Mouse (Mus musculus) cerebral cortex, adult 2 months (tissue): ENCODE data around the gene Rgs18.

Source experiments
- WGBS: fragments of 180-500 bp; shearing (Covaris S2); methylation state at CpG from one replicate; pipeline ENCODE4 v1.1.7; 2018; 5-methylcytosine and 5-hydroxymethylcytosine counted together

Gene Rgs18

DNA sequence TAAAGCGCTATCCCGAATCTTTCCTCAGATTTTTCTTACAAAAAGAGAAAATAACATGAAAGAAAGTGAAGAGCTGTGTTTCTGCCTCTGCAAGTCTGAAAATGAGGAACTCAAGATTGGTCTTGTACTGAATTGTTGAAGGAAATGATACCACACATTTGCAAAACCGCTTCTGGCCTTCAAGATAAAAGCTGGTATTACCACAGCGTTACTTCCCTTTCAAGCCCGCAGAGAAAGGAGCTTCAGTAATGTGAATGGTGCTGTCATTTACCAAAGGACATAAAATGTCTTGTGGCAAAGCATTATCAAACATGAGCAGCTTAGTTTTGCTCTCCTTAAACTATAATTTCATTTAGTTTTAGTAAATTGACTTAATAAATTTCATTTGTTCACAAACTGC lies at the start of gene Rgs18:
TSS of gene Rgs18 (minus strand) at position 105 of the 400 bp plus-strand sequence.
- WGBS: 77% methylated on average over 5 of the region's 5 CpGs

DNA sequence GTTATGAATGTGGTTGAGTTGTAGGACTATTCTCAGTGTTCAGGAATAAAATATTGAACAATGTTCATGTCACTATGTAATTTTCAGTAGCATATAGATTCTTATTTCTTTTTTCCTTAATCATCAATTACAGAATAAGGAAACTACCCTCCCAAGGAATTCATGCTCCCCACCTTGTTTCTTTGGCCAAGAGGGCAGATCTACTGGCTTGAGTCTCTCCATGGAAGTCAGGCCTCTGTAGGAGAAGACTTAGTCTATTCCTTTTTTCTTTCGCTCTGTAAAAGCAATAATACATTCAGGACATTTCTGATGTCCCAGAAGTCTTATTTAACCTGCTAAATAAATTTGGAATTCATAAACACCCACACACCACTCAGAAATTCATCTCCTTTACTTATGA lies 841 bp downstream of the Rgs18 start:
- WGBS: 60% methylated on average over 1 of the region's 1 CpGs

DNA sequence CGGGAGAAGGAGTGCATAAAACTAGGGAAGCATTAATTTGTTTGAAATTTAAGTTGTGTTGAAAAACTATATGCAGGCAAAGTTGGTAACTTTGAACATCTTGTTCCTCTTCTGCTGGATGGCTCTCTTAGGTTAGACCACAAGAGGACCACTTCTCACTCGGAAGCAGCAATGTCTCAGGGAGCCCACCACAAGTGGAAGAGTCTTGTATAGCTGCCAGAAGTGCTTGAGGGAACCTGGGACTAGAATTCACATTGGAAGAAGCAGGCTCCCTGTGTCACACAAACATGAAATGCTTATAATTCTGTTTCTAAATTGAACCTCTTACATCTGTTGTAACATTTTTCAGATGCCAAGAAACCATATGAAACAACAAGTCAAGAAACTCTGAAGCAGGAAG lies 9.0 kb downstream of the Rgs18 start:
- WGBS: 29% methylated on average over 2 of the region's 2 CpGs

GRCm38 (mm10) chr1:144760792-144761191 lies 14.4 kb downstream of the Rgs18 start:
- WGBS: 91% methylated on average over 3 of the region's 3 CpGs

DNA sequence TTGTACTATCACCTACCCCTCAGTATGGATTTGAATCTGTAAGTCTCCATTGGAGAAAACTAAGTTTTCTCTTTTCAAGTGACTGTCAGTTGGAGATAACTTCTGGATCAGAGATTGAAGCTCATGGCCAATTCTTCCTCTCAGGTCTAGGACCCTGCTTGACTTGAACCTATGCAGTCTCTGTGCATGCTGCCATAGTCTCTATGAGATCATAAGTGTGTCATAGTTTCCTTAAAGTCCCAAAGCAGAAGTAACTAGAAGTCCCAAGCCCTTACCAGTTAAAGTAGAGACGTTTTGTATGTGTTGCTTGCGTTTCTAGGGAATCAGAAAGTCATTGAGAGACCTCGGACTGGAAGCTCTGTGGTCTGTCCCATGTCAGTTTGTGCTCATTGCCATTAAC lies 24.5 kb downstream of the Rgs18 start:
- WGBS: 85% methylated on average over 3 of the region's 3 CpGs

GRCm38 (mm10) chr1:144746182-144746581 lies 29.1 kb downstream of the Rgs18 start:
- WGBS: 65% methylated on average over 1 of the region's 1 CpGs

DNA sequence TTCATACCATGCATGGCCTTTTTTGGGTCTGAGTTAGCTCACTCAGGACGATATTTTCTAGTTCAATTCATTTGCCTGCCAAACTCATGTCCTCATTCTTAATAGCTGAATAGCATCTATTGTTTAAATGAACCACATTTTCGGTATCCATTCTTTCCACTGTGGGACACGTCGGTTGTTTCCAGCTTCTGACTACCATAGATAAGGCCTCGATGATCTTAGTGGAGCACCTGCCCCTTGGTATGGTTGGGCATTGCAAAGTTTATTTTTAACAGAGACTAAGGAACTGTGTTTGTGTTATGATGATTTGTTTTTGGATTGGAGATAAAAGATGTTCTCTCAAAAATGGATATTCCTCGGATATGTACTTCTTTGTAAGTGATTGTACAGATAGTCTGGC lies 37.5 kb downstream of the Rgs18 start:
- 70% methylated on average over 6 of the region's 6 CpGs for WGBS

DNA sequence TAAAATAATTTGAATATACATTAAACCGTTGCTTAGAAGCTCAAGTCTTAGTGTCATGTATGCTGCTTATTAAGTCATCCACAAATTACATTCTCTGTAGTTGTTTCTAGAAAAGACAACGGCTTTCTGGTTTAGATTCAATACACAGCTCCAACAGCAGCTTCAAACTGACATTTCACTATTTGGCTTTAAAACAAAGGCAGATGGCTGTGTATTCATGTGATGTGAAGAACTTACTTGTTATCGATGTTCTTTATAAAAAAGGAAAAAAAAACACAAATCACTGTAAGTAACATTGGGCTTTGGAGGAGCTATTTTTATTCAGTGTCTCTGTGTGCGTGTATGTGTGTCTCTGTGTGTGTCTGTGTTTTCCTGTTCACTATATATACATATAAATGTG lies 54.5 kb downstream of the Rgs18 start:
- WGBS: 48% methylated on average over 4 of the region's 4 CpGs

GRCm38 (mm10) chr1:144704373-144704772 lies 70.9 kb downstream of the Rgs18 start:
- 62% methylated on average over 2 of the region's 2 CpGs for WGBS
